Mouse (Mus musculus): ENCODE measurements at regions not wholly inside any gene's neighbourhood (a gene's known extent, or its start where the extent isn't known, plus 50 kb on each side); places are given as distances from the start of the nearest gene placed in this dataset.

GRCm38 (mm10) chr3:52196936-52197246, 71.2 kb upstream of the Foxo1 start:
- DNase-seq (ENCODE audit: low spot score in 2 of 2) = no peak

GRCm38 (mm10) chr3:52197982-52198750, 70.0 kb upstream of the Foxo1 start:
- DNase-seq (ENCODE audit: low spot score in 2 of 2) = no peak

- no peak for DNase-seq (ENCODE audit: low spot score in 2 of 2)
These were observed 69.1 kb upstream of the Foxo1 start for GRCm38 (mm10) chr3:52198751-52199738.

GRCm38 (mm10) chr3:52200106-52200505, 68.0 kb upstream of the Foxo1 start:
- no peak for DNase-seq (ENCODE audit: low spot score in 2 of 2)

GRCm38 (mm10) chr3:52210556-52211302, 57.4 kb upstream of the Foxo1 start:
- DNase-seq (ENCODE audit: low spot score in 2 of 2) = no peak

- no peak for DNase-seq (ENCODE audit: low spot score in 2 of 2)
These were observed 56.8 kb upstream of the Foxo1 start for GRCm38 (mm10) chr3:52211303-52211695.

- no peak for DNase-seq (ENCODE audit: low spot score in 2 of 2)
These were observed 54.0 kb upstream of the Foxo1 start for GRCm38 (mm10) chr3:52214114-52214513.

GRCm38 (mm10) chr3:52215083-52215482, 53.1 kb upstream of the Foxo1 start:
- no peak for DNase-seq (ENCODE audit: low spot score in 2 of 2)
